Mouse (Mus musculus): ENCODE measurements at regions not wholly inside any gene's neighbourhood (a gene's known extent, or its start where the extent isn't known, plus 50 kb on each side); places are given as distances from the start of the nearest gene placed in this dataset.

- Histone ChIP-seq H3K4me1 (no peaks in the 10 kb centered on the region), H3K27ac (replicated peaks) (no peak overlapping the region), H3K9me3 (no peaks in the 10 kb centered on the region), H3K9ac (no peak overlapping the region), H3K4me2 (no peak overlapping the region), H3K27me3 (replicated peaks) (no peaks in the 10 kb centered on the region), H3K36me3 (no peaks in the 10 kb centered on the region), H3K4me3 (no peak overlapping the region)
- WGBS: 68% methylated on average over 2 of the region's 2 CpGs
- no peak for ATAC-seq (ENCODE audit: extremely low read depth, insufficient number of reproducible peaks, low FRiP score, low TSS enrichment)
These were observed 370.9 kb downstream of the Dcdc2c start for GRCm38 (mm10) chr12:28181265-28181664.

GRCm38 (mm10) chr12:28176016-28176415 lies 376.2 kb downstream of the Dcdc2c start:
- Histone ChIP-seq H3K4me3 (no peak overlapping the region), H3K9me3 (no peaks in the 10 kb centered on the region), H3K4me1 (no peaks in the 10 kb centered on the region), H3K27ac (replicated peaks) (no peak overlapping the region), H3K9ac (no peak overlapping the region), H3K36me3 (no peaks in the 10 kb centered on the region), H3K4me2 (no peak overlapping the region), H3K27me3 (replicated peaks) (no peaks in the 10 kb centered on the region)
- WGBS: 44% methylated on average over 3 of the region's 3 CpGs
- no peak for ATAC-seq (ENCODE audit: extremely low read depth, insufficient number of reproducible peaks, low FRiP score, low TSS enrichment)

DNA sequence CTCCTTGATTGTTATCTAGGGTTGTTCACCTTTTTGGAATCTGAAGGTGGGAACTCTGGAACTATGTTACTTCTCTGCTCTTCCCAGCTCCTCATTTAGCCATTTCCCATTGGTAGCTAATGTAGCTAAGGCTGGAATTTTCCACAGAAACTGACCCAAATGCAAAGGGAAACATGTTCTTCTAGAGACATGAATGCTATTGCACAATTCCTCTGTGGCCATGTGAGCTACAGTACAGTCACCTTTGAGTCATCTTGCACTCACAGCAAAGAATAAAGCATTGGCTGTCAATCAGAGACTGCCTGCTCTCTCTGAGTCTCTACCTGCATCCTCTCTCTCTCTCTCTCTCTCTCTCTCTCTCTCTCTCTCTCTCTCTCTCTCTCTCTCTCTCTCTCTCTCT lies 378.1 kb downstream of the Dcdc2c start:
- Histone ChIP-seq H3K4me1 (no peaks in the 10 kb centered on the region), H3K9me3 (no peaks in the 10 kb centered on the region), H3K9ac (no peak overlapping the region), H3K36me3 (no peaks in the 10 kb centered on the region), H3K4me2 (no peak overlapping the region), H3K27me3 (replicated peaks) (no peaks in the 10 kb centered on the region), H3K4me3 (no peak overlapping the region), H3K27ac (replicated peaks) (no peak overlapping the region)
- ATAC-seq (ENCODE audit: extremely low read depth, insufficient number of reproducible peaks, low FRiP score, low TSS enrichment): no peak

DNA sequence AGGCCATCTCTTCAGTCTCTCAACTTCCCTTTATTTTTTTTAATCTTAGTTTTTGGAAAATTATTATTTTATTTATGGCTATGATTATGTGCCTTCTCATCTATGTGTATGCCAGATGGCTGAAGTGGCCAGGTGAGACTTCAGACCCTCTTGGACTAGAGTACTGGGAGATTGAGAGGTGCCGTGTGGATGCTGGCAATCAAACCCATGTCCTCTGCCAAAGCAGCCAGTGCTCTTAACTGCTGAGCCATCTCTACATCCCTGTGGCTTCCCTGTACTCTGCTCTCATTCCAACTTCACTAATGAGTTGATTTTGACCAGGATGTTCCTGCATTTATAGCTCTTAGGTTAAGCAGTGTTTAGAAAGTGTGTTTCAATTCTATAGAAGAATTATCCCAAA lies 393.4 kb downstream of the Dcdc2c start:
- H3K27me3 ChIP-seq (replicated peaks): no peaks in the 10 kb centered on the region
- no peak overlapping the region for H3K9ac ChIP-seq
- H3K36me3 ChIP-seq: no peaks in the 10 kb centered on the region
- H3K27ac ChIP-seq (replicated peaks): no peak overlapping the region
- no peaks in the 10 kb centered on the region for H3K4me1 ChIP-seq
- H3K4me2 ChIP-seq: no peak overlapping the region
- H3K9me3 ChIP-seq: no peaks in the 10 kb centered on the region
- WGBS: 76% methylated on average over 1 of the region's 1 CpGs
- ATAC-seq (ENCODE audit: extremely low read depth, insufficient number of reproducible peaks, low FRiP score, low TSS enrichment): no peak
- H3K4me3 ChIP-seq: no peak overlapping the region

- Histone ChIP-seq H3K4me2 (no peak overlapping the region), H3K9me3 (no peaks in the 10 kb centered on the region), H3K27me3 (replicated peaks) (no peaks in the 10 kb centered on the region), H3K36me3 (no peaks in the 10 kb centered on the region), H3K9ac (no peak overlapping the region), H3K27ac (replicated peaks) (no peak overlapping the region), H3K4me3 (no peak overlapping the region), H3K4me1 (no peaks in the 10 kb centered on the region)
- 75% methylated on average over 4 of the region's 4 CpGs for WGBS
- ATAC-seq (ENCODE audit: extremely low read depth, insufficient number of reproducible peaks, low FRiP score, low TSS enrichment): no peak
These were observed 401.4 kb downstream of the Dcdc2c start for GRCm38 (mm10) chr12:28150759-28151158.

DNA sequence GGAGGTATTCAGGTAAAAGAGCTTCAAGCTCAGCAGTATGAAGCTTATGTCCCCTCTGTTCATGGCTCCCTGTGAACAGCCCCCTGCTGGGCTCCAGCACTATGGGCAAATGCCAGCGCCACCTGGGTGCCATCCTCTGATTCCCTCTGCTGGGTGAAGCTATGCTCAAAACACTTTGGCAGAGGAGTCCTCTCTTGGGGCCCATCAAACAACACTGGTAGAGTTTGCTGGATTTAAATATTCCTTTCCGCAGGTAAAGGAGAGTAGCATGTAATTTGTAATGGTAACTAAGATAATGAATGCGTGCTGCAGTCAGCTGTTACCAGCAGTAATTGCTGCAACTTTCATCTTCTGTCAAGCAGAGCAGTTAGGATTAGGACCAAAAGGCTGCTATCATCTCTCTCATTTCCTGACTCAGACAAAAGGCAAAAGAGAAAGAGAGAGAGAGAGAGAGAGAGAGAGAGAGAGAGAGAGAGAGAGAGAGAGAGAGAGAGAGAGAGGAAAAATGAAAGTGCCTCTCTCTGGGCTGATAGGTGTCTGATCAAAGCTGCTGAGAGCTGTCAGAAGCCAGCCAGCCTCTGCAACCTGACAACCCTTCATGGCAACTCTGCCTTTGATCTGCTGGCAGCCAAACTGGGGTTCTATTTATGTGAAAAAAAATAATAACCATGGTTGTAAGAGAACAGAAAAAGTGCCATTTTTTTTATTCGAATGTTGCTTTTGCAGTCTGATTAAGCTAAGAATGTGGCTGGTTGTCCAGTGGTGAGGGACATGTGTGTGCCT lies 416.2 kb downstream of the Dcdc2c start:
- Histone ChIP-seq H3K4me3 (no peak overlapping the region), H3K4me1 (peaks cover 15% of the 10 kb centered on the region), H3K27ac (replicated peaks) (no peak overlapping the region), H3K9me3 (no peaks in the 10 kb centered on the region), H3K4me2 (no peak overlapping the region; the same call in 1 of the 2 replicates), H3K9ac (no peak overlapping the region), H3K27me3 (replicated peaks) (no peaks in the 10 kb centered on the region), H3K36me3 (no peaks in the 10 kb centered on the region)
- ATAC-seq (ENCODE audit: extremely low read depth, insufficient number of reproducible peaks, low FRiP score, low TSS enrichment): no peak
- WGBS: 51% methylated on average over 4 of the region's 4 CpGs

DNA sequence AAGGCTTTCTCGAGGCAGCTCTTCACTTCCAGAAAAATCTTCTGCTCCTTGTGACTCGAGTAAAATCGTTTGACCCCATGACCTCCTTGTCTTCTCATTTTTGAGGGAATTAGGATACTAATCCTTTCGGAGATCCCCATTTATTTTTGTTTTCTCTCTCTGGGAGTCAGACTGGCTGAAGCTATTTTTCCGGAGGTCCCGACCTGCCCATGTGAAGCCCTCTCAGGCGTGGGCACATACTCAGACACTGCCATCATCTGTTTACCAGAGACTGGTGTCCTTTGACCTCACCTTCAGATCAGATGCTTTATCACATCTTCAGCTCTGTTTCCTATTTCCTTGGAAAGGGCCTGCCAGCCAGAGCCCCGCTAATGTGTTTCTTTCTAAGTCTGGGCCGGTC lies 429.4 kb downstream of the Dcdc2c start:
- no peak for ATAC-seq (ENCODE audit: extremely low read depth, insufficient number of reproducible peaks, low FRiP score, low TSS enrichment)
- no peaks in the 10 kb centered on the region for H3K27me3 ChIP-seq (replicated peaks)
- H3K36me3 ChIP-seq: no peaks in the 10 kb centered on the region
- H3K4me3 ChIP-seq: no peak overlapping the region
- WGBS: 45% methylated on average over 9 of the region's 9 CpGs
- no peak overlapping the region for H3K27ac ChIP-seq (replicated peaks)
- H3K9me3 ChIP-seq: no peaks in the 10 kb centered on the region
- H3K9ac ChIP-seq: no peak overlapping the region
- no peak overlapping the region for H3K4me2 ChIP-seq
- peaks cover 9% of the 10 kb centered on the region; the same call in 1 of the 2 replicates for H3K4me1 ChIP-seq

DNA sequence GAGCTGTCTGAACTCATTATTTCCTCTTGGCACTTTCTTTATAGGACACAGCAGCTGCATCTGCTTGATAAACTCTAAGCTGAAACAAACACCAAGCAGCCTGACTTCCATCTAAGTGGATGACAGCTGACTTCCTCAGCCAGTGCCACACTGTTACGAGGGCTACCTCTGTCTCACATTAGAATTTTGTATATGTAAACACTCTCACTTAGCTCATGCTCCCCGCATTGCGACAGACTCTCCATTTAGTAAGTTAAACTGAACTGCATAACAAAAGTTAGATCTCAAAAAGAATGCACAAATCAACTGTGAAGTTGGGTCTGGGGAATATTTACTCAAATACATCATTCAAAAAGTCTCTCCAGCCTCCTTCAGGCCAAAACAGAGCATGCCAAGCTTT lies 432.1 kb downstream of the Dcdc2c start:
- no peak for ATAC-seq (ENCODE audit: extremely low read depth, insufficient number of reproducible peaks, low FRiP score, low TSS enrichment)

DNA sequence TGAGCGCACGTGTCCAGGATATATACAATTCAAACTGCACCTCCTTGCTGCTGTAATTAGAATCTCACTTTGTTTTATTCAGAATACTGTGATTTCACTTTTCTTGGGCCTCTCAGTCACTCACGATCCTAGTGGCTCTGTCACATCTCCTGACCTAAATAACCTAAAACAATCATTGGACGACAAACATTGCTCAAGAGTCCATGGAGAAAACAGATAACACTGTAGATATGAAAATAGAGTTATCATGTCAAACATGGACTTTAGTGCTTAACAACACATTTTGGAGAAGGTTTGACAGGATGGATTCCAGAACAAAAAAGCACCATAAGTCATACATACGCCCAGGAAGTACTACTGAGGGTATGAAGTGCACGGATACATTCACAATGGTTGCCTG lies 461.5 kb downstream of the Dcdc2c start:
- Histone ChIP-seq H3K9ac (no peak overlapping the region), H3K27me3 (replicated peaks) (no peaks in the 10 kb centered on the region), H3K36me3 (no peaks in the 10 kb centered on the region), H3K4me2 (no peak overlapping the region), H3K27ac (replicated peaks) (no peak overlapping the region), H3K4me1 (peaks cover 14% of the 10 kb centered on the region), H3K9me3 (no peaks in the 10 kb centered on the region), H3K4me3 (no peak overlapping the region)
- 68% methylated on average over 6 of the region's 6 CpGs for WGBS
- ATAC-seq (ENCODE audit: extremely low read depth, insufficient number of reproducible peaks, low FRiP score, low TSS enrichment): no peak

More for the DNA sequence above, 432.1 kb downstream of the Dcdc2c start:
- Histone ChIP-seq H3K9ac (no peak overlapping the region), H3K36me3 (no peaks in the 10 kb centered on the region), H3K27me3 (replicated peaks) (no peaks in the 10 kb centered on the region), H3K4me1 (peaks cover 9% of the 10 kb centered on the region; the same call in 1 of the 2 replicates), H3K4me3 (no peak overlapping the region), H3K27ac (replicated peaks) (peak overlapping the region; percentile 57; the same call in 1 of the 2 replicates), H3K4me2 (no peak overlapping the region), H3K9me3 (no peaks in the 10 kb centered on the region)
- 42% methylated on average over 3 of the region's 3 CpGs for WGBS

- no peaks in the 10 kb centered on the region for H3K27me3 ChIP-seq (replicated peaks)
- no peak overlapping the region for H3K9ac ChIP-seq
- H3K27ac ChIP-seq (replicated peaks): no peak overlapping the region
- no peak overlapping the region for H3K4me2 ChIP-seq
- H3K4me1 ChIP-seq: peaks cover 14% of the 10 kb centered on the region
- no peak overlapping the region for H3K4me3 ChIP-seq
- no peaks in the 10 kb centered on the region for H3K9me3 ChIP-seq
- WGBS: 75% methylated on average over 4 of the region's 4 CpGs
- no peak for ATAC-seq (ENCODE audit: extremely low read depth, insufficient number of reproducible peaks, low FRiP score, low TSS enrichment)
- no peaks in the 10 kb centered on the region for H3K36me3 ChIP-seq
These were observed 466.7 kb downstream of the Dcdc2c start for GRCm38 (mm10) chr12:28085460-28085859.

GRCm38 (mm10) chr12:28076606-28077005 lies 475.6 kb downstream of the Dcdc2c start:
- 80% methylated on average over 3 of the region's 3 CpGs for WGBS
- no peak overlapping the region for H3K4me3 ChIP-seq
- no peak overlapping the region for H3K4me2 ChIP-seq
- no peak overlapping the region for H3K27ac ChIP-seq (replicated peaks)
- no peaks in the 10 kb centered on the region for H3K36me3 ChIP-seq
- no peaks in the 10 kb centered on the region for H3K9me3 ChIP-seq
- H3K4me1 ChIP-seq: no peaks in the 10 kb centered on the region
- no peaks in the 10 kb centered on the region for H3K27me3 ChIP-seq (replicated peaks)
- H3K9ac ChIP-seq: no peak overlapping the region
- ATAC-seq (ENCODE audit: extremely low read depth, insufficient number of reproducible peaks, low FRiP score, low TSS enrichment): no peak

DNA sequence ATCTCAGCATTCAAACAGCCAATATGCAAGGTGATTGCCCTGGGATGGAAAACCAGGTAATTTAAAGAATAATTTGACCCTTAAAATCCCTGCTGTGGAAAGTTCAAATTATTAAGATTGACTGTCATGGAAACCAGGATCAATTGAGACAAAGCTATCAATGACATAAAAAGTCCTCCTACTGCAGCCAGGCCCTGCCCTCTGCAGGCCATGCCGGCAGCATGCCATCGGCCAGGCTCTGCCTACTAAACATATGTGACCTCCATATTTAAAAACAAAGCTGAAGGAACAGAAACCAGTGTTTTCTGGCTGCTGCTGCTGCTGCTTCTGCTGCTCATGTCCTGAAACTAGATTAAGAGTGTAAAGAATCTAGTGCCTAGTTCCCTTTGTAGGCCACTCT lies 483.6 kb downstream of the Dcdc2c start:
- H3K4me3 ChIP-seq: no peak overlapping the region
- no peaks in the 10 kb centered on the region for H3K4me1 ChIP-seq
- no peaks in the 10 kb centered on the region for H3K9me3 ChIP-seq
- ATAC-seq (ENCODE audit: extremely low read depth, insufficient number of reproducible peaks, low FRiP score, low TSS enrichment): no peak
- H3K27me3 ChIP-seq (replicated peaks): no peaks in the 10 kb centered on the region
- WGBS: 77% methylated on average over 2 of the region's 2 CpGs
- no peaks in the 10 kb centered on the region for H3K36me3 ChIP-seq
- H3K27ac ChIP-seq (replicated peaks): no peak overlapping the region
- no peak overlapping the region for H3K4me2 ChIP-seq
- no peak overlapping the region for H3K9ac ChIP-seq

All from heart, embryonic 13.5 days (tissue).